Mouse (Mus musculus) A20 (cell line): ENCODE results near the gene Olfr735.

Experiments used
- DNase-seq: peaks from one replicate; pipeline ENCODE4 v3.0.0-alpha.2; 2011; ENCODE audit warnings: low read depth, low spot score

The Olfr735 gene

GRCm38 (mm10) chr14:50348796-50349195 is at the start of gene Olfr735:
Olfr735 (minus strand) TSS chr14:50348872.
- DNase-seq, result no peak

- no peak for DNase-seq
Measured at GRCm38 (mm10) chr14:50380863-50381262, 32.2 kb upstream of the Olfr735 start, which contains the start of gene Olfr736. Olfr736 (plus strand) TSS chr14:50381163.

GRCm38 (mm10) chr14:50363561-50363960 is 14.9 kb upstream of the Olfr735 start:
- DNase-seq, result no peak

GRCm38 (mm10) chr14:50360480-50360879 is 11.8 kb upstream of the Olfr735 start:
- DNase-seq, result no peak

GRCm38 (mm10) chr14:50357593-50357992 is 8.9 kb upstream of the Olfr735 start, which contains the start of gene Tlr11:
Tlr11 (plus strand) TSS chr14:50357914.
- no peak for DNase-seq

GRCm38 (mm10) chr14:50356725-50357124 is 8.1 kb upstream of the Olfr735 start:
- no peak for DNase-seq

- peak; percentile 7 for DNase-seq
Measured at GRCm38 (mm10) chr14:50352438-50352837, 3.8 kb upstream of the Olfr735 start.

GRCm38 (mm10) chr14:50326661-50327060 is 22.0 kb downstream of the Olfr735 start, which contains the start of gene Olfr734:
Olfr734 (minus strand) TSS chr14:50326761.
- DNase-seq, result no peak

GRCm38 (mm10) chr14:50301422-50301821 is 47.2 kb downstream of the Olfr735 start, which contains the start of gene Olfr733:
Olfr733 (minus strand) TSS chr14:50301522.
- DNase-seq, result no peak
